Mouse (Mus musculus) lung, postnatal 25 days (tissue): ENCODE measurements around the gene Birc2.
A peak's percentile ranks its signal among the peaks of the same experiment; 100 is the strongest.

Experiments used
- DNase-seq: peaks from one replicate; pipeline ENCODE4 v3.0.0; 2022; ENCODE audit warnings: low spot score

Birc2 gene

GRCm38 (mm10) chr9:7785396-7785795 is 51.5 kb downstream of the Birc2 start:
- DNase-seq = no peak

GRCm38 (mm10) chr9:7784615-7785012 is 52.2 kb downstream of the Birc2 start:
- no peak for DNase-seq

GRCm38 (mm10) chr9:7783823-7784614 is 52.8 kb downstream of the Birc2 start:
- DNase-seq = no peak

- peak; percentile 28 for DNase-seq
These were observed 56.4 kb downstream of the Birc2 start for GRCm38 (mm10) chr9:7780250-7781150.

GRCm38 (mm10) chr9:7779786-7780185 is 57.1 kb downstream of the Birc2 start:
- no peak for DNase-seq

GRCm38 (mm10) chr9:7778771-7779170 is 58.1 kb downstream of the Birc2 start:
- DNase-seq = no peak

GRCm38 (mm10) chr9:7777652-7778051 is 59.2 kb downstream of the Birc2 start:
- no peak for DNase-seq

GRCm38 (mm10) chr9:7776940-7777339 is 59.9 kb downstream of the Birc2 start:
- DNase-seq = no peak

GRCm38 (mm10) chr9:7775986-7776385 is 60.9 kb downstream of the Birc2 start:
- DNase-seq = no peak

- DNase-seq = no peak
These were observed 61.9 kb downstream of the Birc2 start for GRCm38 (mm10) chr9:7775011-7775410.

- DNase-seq = no peak
These were observed 62.3 kb downstream of the Birc2 start for GRCm38 (mm10) chr9:7774538-7774937.

GRCm38 (mm10) chr9:7773686-7774085 is 63.2 kb downstream of the Birc2 start:
- no peak for DNase-seq

GRCm38 (mm10) chr9:7772773-7773454 is 64.0 kb downstream of the Birc2 start:
- no peak for DNase-seq

- DNase-seq = no peak
These were observed 64.5 kb downstream of the Birc2 start for GRCm38 (mm10) chr9:7772361-7772760.

- no peak for DNase-seq
These were observed 67.4 kb downstream of the Birc2 start for GRCm38 (mm10) chr9:7769491-7769890.

- DNase-seq = no peak
These were observed 67.8 kb downstream of the Birc2 start for GRCm38 (mm10) chr9:7769081-7769480.
